Mouse (Mus musculus) thymus, adult 2 months (tissue): ENCODE measurements around the gene Gm12166.

Experiments used
- CTCF ChIP-seq: fragments of 200-500 bp; IDR thresholded peaks from 2 replicates; pipeline ENCODE4 v1.5.1; 2012; ENCODE audit warnings: mild to moderate bottlenecking, control low read depth, low read length, moderate library complexity, borderline replicate concordance; ENCODE audit not compliant: control insufficient read depth, poor library complexity, insufficient read depth; ENCODE audit errors: extremely low read depth
- POLR2A ChIP-seq: fragments of 200-500 bp; IDR thresholded peaks from 2 replicates; pipeline ENCODE4 v1.6.1; 2012; ENCODE audit warnings: mild to moderate bottlenecking, low read length, control low read depth, moderate library complexity; ENCODE audit not compliant: control insufficient read depth, poor library complexity, insufficient read depth; ENCODE audit errors: extremely low read depth

GRCm38 (mm10) chr11:46077732-46078375 lies 25.7 kb upstream of the Gm12166 start:
- TF ChIP-seq POLR2A (no peak), CTCF (no peak)
